Mouse (Mus musculus) cerebral cortex, adult 2 months (tissue): ENCODE measurements around the gene Tedc2.

Source experiments
- WGBS: fragments of 180-500 bp; shearing (Covaris S2); methylation state at CpG from one replicate; pipeline ENCODE4 v1.1.7; 2018; 5-methylcytosine and 5-hydroxymethylcytosine counted together

Gene Tedc2

GRCm38 (mm10) chr17:24193769-24194168 lies 26.9 kb downstream of the Tedc2 start:
- WGBS, result 73% methylated on average over 5 of the region's 5 CpGs

- WGBS, result 89% methylated on average over 8 of the region's 8 CpGs
Measured at GRCm38 (mm10) chr17:24193268-24193667, 27.4 kb downstream of the Tedc2 start.

- 77% methylated on average over 8 of the region's 8 CpGs for WGBS
Measured at GRCm38 (mm10) chr17:24192848-24193247, 27.8 kb downstream of the Tedc2 start.

GRCm38 (mm10) chr17:24191481-24191880 lies 29.2 kb downstream of the Tedc2 start:
- WGBS, result 53% methylated on average over 4 of the region's 4 CpGs

GRCm38 (mm10) chr17:24190934-24191333 lies 29.7 kb downstream of the Tedc2 start:
- 86% methylated on average over 2 of the region's 2 CpGs for WGBS

GRCm38 (mm10) chr17:24174259-24174658 lies 46.4 kb downstream of the Tedc2 start:
- 78% methylated on average over 3 of the region's 3 CpGs for WGBS

- WGBS, result 4% methylated on average over 3 of the region's 3 CpGs
Measured at GRCm38 (mm10) chr17:24173423-24173822, 47.2 kb downstream of the Tedc2 start.

- WGBS, result 77% methylated on average over 4 of the region's 4 CpGs
Measured at GRCm38 (mm10) chr17:24171738-24172137, 48.9 kb downstream of the Tedc2 start.

- 81% methylated on average over 5 of the region's 5 CpGs for WGBS
Measured at GRCm38 (mm10) chr17:24170729-24171128, 49.9 kb downstream of the Tedc2 start.

- WGBS, result 41% methylated on average over 3 of the region's 3 CpGs
Measured at GRCm38 (mm10) chr17:24170125-24170524, 50.5 kb downstream of the Tedc2 start.

- under 1% methylated on average over 58 of the region's 58 CpGs for WGBS
Measured at GRCm38 (mm10) chr17:24169317-24170065, 51.2 kb downstream of the Tedc2 start, which contains the start of gene Atp6v0c. Gene Atp6v0c (minus strand): TSS chr17:24169702.

- WGBS, result under 1% methylated on average over 40 of the region's 41 CpGs
Measured at GRCm38 (mm10) chr17:24168590-24169277, 51.9 kb downstream of the Tedc2 start.

- WGBS, result 23% methylated on average over 7 of the region's 7 CpGs
Measured at GRCm38 (mm10) chr17:24167891-24168505, 52.7 kb downstream of the Tedc2 start.

- 28% methylated on average over 6 of the region's 6 CpGs for WGBS
Measured at GRCm38 (mm10) chr17:24167120-24167519, 53.5 kb downstream of the Tedc2 start.
